Mouse (Mus musculus): Measurements from ENCODE around the gene Vezt. TPM values are rescaled to one million over a fixed set of nuclear protein-coding genes. Genes with fewer than 3 reads are reported as not detected.

The Vezt gene
- total RNA-seq (2021) = 10 to 100 TPM; 54.1 to 59.7 TPM
- long read RNA-seq, experiment 1, full-length matches to known transcripts = 55 of 72 reads
- long read RNA-seq, experiment 1, partial matches to known transcripts = 2 of 72 reads
- long read RNA-seq, experiment 1, other reads (novel, unspliced or antisense) = 15 of 72 reads
- long read RNA-seq, experiment 2, full-length matches to known transcripts = 42 of 62 reads
- long read RNA-seq, experiment 2, partial matches to known transcripts = 6 of 62 reads
- long read RNA-seq, experiment 2, other reads (novel, unspliced or antisense) = 14 of 62 reads

- DNase-seq (ENCODE audit: low spot score) = peak; percentile 98
Measured at GRCm38 (mm10) chr10:94035658-94036374, at the start of gene Vezt, which contains the start of gene Fgd6. Vezt (minus strand) TSS chr10:94035817. Fgd6 (plus strand) TSS chr10:94036001.

- DNase-seq (ENCODE audit: low spot score) = no peak
Measured at GRCm38 (mm10) chr10:94082040-94082734, 46.6 kb upstream of the Vezt start.

- no peak for DNase-seq (ENCODE audit: low spot score)
Measured at GRCm38 (mm10) chr10:94080740-94081139, 45.1 kb upstream of the Vezt start.

GRCm38 (mm10) chr10:94076966-94077825 lies 41.6 kb upstream of the Vezt start:
- no peak for DNase-seq (ENCODE audit: low spot score)

- no peak for DNase-seq (ENCODE audit: low spot score)
Measured at GRCm38 (mm10) chr10:94072916-94073465, 37.4 kb upstream of the Vezt start.

- DNase-seq (ENCODE audit: low spot score) = no peak
Measured at GRCm38 (mm10) chr10:94072261-94072915, 36.8 kb upstream of the Vezt start.

- DNase-seq (ENCODE audit: low spot score) = no peak
Measured at GRCm38 (mm10) chr10:94071641-94072040, 36.0 kb upstream of the Vezt start.

GRCm38 (mm10) chr10:94068701-94069100 lies 33.1 kb upstream of the Vezt start:
- DNase-seq (ENCODE audit: low spot score) = peak; percentile 9

GRCm38 (mm10) chr10:94066896-94067295 lies 31.3 kb upstream of the Vezt start:
- no peak for DNase-seq (ENCODE audit: low spot score)

- no peak for DNase-seq (ENCODE audit: low spot score)
Measured at GRCm38 (mm10) chr10:94062357-94062756, 26.7 kb upstream of the Vezt start.

- DNase-seq (ENCODE audit: low spot score) = no peak
Measured at GRCm38 (mm10) chr10:94060190-94060589, 24.6 kb upstream of the Vezt start.

- no peak for DNase-seq (ENCODE audit: low spot score)
Measured at GRCm38 (mm10) chr10:94059618-94060055, 24.0 kb upstream of the Vezt start.

GRCm38 (mm10) chr10:94056487-94056886 lies 20.9 kb upstream of the Vezt start:
- DNase-seq (ENCODE audit: low spot score) = no peak

GRCm38 (mm10) chr10:94050736-94051135 lies 15.1 kb upstream of the Vezt start:
- no peak for DNase-seq (ENCODE audit: low spot score)

GRCm38 (mm10) chr10:94049121-94049520 lies 13.5 kb upstream of the Vezt start:
- no peak for DNase-seq (ENCODE audit: low spot score)

GRCm38 (mm10) chr10:94047845-94048559 lies 12.4 kb upstream of the Vezt start:
- DNase-seq (ENCODE audit: low spot score) = no peak

- DNase-seq (ENCODE audit: low spot score) = no peak
Measured at GRCm38 (mm10) chr10:94047024-94047423, 11.4 kb upstream of the Vezt start.

- DNase-seq (ENCODE audit: low spot score) = no peak
Measured at GRCm38 (mm10) chr10:94045301-94045700, 9.7 kb upstream of the Vezt start.

GRCm38 (mm10) chr10:94043908-94044307 lies 8.3 kb upstream of the Vezt start:
- DNase-seq (ENCODE audit: low spot score) = no peak

All from gastrocnemius, adult 18-20 months (tissue).